In the genomic region with DNA sequence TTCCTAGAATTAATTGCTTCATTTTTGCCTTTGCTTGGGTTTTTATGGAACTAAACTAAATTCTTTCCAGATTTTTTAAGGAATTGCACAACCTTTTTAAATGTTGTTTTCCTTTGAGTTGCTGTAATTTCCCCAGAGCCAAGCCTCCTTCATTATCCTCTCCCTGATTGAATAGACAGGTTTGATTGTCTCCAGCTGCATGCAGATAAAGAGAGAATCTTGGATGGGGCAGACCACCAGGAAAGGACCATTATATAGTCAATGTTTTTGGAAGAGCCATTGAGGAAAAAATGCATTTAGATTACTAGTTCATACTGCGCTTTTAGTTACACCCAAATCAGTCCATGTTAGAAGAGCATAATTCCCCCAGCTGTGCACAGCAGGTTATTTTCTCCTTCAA, we compare ENCODE assay signal across 19 mouse cellular contexts.
"Had no signal": no experiment of that assay in that cellular context is flagged by ENCODE, and none has a peak within 500 bp of the region (broad histone marks: within the 10 kb centered on the region; RNA-seq: fewer than 3 reads in every experiment).

No protein-coding gene starts in this region.

- H3K9me3 ChIP-seq: lung, embryonic 15.5 days; midbrain, embryonic 10.5 days; midbrain, embryonic 12.5 days; neural tube, embryonic 13.5 days; neural tube, embryonic 15.5 days had no signal

- H3K27ac ChIP-seq: lung, embryonic 15.5 days; midbrain, embryonic 10.5 days; midbrain, embryonic 12.5 days; neural tube, embryonic 13.5 days; neural tube, embryonic 15.5 days had no signal

- H3K9ac ChIP-seq: lung, embryonic 15.5 days; midbrain, embryonic 12.5 days; neural tube, embryonic 13.5 days; neural tube, embryonic 15.5 days had no signal

- DNase-seq: lung, adult 2 months; lung, postnatal 10 days; lung, postnatal 4 days; midbrain, embryonic 14.5 days; retina, postnatal 1 day; right cerebral cortex, adult 18-20 months; right cerebral cortex, postnatal 25 days; right cerebral cortex, postnatal 4 days; spleen, adult 18-20 months; thymus, adult 2 months; thymus, postnatal 25 days; thymus, postnatal 4 days had no signal

- H3K4me3 ChIP-seq: lung, embryonic 15.5 days; midbrain, embryonic 10.5 days; midbrain, embryonic 12.5 days; myocyte; neural tube, embryonic 13.5 days; neural tube, embryonic 15.5 days had no signal

- H3K4me1 ChIP-seq: lung, embryonic 15.5 days; midbrain, embryonic 10.5 days; midbrain, embryonic 12.5 days; neural tube, embryonic 13.5 days; neural tube, embryonic 15.5 days had no signal

- H3K27me3 ChIP-seq: lung, embryonic 15.5 days; midbrain, embryonic 12.5 days; neural tube, embryonic 13.5 days; neural tube, embryonic 15.5 days had no signal

- H3K4me2 ChIP-seq: lung, embryonic 15.5 days; midbrain, embryonic 12.5 days; neural tube, embryonic 13.5 days; neural tube, embryonic 15.5 days had no signal

- ATAC-seq: midbrain, embryonic 16.5 days had no signal
